Mouse (Mus musculus): ENCODE results near the gene Rab11fip3.
"Not testable (repeated sequence)": the region's sequence is repeated elsewhere in the genome, so short reads cannot be mapped to it uniquely, and the experiment has no call there.

Rab11fip3 gene

GRCm38 (mm10) chr17:26068831-26069739, at the start of gene Rab11fip3:
Gene Rab11fip3 (minus strand): TSS chr17:26069555.
- DNase-seq (ENCODE audit: low spot score), result peak; percentile 74

DNA sequence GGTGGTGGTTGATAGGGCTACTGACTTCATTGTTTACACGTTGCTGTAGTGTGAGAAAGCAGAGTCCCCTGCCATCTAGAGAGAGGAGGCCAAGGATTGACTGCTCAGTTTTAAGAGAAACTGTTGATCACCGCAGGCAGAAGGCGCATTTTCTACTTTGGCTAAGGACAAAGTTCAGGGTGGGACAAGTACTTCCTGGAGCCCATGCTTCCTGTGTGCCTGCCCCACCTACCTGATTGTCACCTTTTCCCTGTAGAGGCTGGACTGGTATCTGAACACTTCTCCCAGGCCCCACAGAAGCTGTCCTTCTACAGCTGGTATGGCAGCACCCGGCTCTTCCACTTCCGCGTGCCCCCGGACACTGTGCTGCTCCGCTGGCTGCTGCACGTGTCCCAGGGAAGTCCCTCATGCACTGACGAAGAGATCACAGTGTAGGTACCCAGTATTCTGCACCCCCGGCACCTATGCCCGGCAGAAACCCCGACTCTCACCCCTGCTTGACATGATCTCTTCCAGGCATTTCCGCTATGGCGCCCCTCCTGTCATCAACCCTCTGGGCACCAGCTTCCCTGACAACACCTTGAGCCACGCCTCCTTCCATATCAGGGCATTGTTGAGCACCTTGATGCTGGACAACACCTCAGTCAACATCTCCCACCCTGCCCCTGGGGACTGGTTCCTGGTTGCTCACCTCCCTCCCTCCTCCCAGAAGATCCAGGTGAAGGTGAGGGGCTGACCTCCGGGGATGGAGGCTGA, 47.3 kb upstream of the Rab11fip3 start:
- no peak for DNase-seq (ENCODE audit: low spot score)

- DNase-seq (ENCODE audit: low spot score), result no peak
Measured at GRCm38 (mm10) chr17:26115956-26116487, 46.7 kb upstream of the Rab11fip3 start.

GRCm38 (mm10) chr17:26115205-26115898, 46.0 kb upstream of the Rab11fip3 start:
- no peak for DNase-seq (ENCODE audit: low spot score)

- DNase-seq (ENCODE audit: low spot score), result not testable (repeated sequence)
Measured at GRCm38 (mm10) chr17:26114461-26114860, 45.1 kb upstream of the Rab11fip3 start.

- DNase-seq (ENCODE audit: low spot score), result no peak
Measured at GRCm38 (mm10) chr17:26114061-26114460, 44.7 kb upstream of the Rab11fip3 start.

DNA sequence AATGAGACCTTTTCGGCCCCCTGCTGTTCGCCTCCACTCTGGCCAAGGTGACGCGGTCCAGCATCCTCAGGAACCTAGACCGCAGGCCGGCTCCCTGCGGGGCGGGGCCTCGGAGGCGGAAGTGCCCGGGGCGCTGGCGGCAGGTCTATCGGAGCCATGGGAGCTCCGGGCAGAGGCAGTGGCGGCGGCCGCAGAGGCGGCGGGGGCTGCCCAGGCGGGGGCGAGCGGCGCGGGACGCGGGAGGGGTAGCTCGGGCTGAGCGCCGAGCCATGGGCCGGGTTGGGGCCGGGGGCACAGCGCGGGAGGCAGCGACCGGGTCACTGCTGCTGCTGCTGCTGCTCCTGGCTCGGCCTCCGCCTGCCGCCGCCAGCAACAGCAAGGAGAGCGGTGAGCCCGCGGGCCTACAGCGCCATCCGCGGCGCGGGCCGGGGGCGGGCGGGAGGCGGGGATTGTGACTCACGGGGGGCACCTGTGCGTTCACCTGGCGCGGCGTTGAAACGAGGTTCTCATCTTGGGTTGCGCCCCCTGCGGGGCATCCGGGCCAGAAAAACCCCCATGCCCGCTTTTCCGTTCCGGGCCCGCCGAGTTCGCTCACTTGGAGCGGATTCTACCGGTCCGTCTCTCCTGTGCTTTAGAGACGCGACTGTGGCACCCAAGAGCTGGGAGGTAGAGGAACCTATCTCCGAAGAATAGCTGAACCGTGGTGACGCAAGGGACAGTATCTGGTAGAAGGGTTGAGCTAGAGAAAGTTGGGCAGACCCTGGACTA, 44.0 kb upstream of the Rab11fip3 start, which contains the start of gene Tmem8:
Tmem8 (plus strand) TSS at position 119 of the 768 bp plus-strand sequence.
- peak; percentile 67 for DNase-seq (ENCODE audit: low spot score)

GRCm38 (mm10) chr17:26112751-26113150, 43.4 kb upstream of the Rab11fip3 start:
- no peak for DNase-seq (ENCODE audit: low spot score)

- DNase-seq (ENCODE audit: low spot score), result no peak
Measured at GRCm38 (mm10) chr17:26111722-26112121, 42.4 kb upstream of the Rab11fip3 start.

- no peak for DNase-seq (ENCODE audit: low spot score)
Measured at GRCm38 (mm10) chr17:26111024-26111423, 41.7 kb upstream of the Rab11fip3 start.

DNA sequence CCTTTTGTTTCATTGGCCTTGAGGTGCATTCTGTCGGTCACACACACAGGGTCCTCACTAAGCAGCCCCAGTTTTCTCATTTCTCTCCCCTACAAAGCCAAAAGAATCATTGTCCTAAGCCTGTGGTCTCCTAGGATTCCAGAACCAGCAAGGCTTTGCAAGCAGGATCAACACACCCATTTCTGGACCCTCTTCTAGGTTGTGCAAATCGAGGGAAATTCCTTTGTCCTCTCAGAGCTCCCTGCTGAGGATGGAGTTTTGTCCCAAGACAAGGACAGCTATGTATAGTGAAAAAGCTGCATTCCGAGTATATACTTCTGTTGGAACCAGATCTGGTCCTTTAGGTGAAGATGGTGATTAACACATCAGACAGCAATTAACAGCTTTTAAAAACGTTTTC, 40.8 kb upstream of the Rab11fip3 start:
- DNase-seq (ENCODE audit: low spot score), result no peak

GRCm38 (mm10) chr17:26105619-26106018, 36.3 kb upstream of the Rab11fip3 start:
- no peak for DNase-seq (ENCODE audit: low spot score)

DNA sequence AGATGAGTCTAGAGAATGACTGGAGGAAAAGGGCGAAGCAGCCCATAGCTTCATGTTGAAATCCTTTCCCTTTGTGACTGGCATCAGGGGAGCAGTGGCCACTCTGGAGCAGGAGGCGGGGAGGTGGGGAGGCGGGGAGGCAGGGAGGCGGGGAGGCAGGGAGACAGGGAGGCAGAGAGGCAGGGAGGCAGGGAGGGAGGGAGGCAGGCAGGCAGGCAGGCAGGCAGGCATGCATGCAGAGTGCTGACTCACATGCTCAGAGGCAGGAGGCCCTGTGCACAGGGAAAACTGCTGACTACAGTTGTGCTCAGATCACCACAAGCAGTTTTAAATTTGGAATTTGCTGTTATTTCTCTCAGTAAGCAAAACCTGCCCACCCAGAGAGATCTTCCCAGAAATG, 32.1 kb upstream of the Rab11fip3 start:
- no peak for DNase-seq (ENCODE audit: low spot score)

- DNase-seq (ENCODE audit: low spot score), result no peak
Measured at GRCm38 (mm10) chr17:26100166-26100565, 30.8 kb upstream of the Rab11fip3 start.

DNA sequence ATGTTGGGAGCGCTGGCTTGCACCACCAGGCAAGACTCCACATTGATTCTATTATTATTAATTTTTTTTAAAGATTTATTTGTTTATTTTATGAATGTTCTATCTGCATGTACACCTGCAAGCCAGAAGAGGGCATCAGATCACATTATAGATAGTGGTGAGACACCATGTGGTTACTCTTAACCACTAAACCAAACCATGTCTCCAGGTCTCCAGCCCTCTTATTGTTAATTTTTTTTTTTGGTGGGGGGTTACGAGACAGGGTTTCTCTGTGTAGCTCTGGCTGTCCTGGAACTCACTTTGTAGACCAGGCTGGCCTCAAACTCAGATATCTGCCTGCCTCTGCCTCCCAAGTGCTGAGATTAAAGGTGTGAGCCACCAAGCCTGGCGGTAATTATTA, 30.0 kb upstream of the Rab11fip3 start:
- not testable (repeated sequence) for DNase-seq (ENCODE audit: low spot score)

DNA sequence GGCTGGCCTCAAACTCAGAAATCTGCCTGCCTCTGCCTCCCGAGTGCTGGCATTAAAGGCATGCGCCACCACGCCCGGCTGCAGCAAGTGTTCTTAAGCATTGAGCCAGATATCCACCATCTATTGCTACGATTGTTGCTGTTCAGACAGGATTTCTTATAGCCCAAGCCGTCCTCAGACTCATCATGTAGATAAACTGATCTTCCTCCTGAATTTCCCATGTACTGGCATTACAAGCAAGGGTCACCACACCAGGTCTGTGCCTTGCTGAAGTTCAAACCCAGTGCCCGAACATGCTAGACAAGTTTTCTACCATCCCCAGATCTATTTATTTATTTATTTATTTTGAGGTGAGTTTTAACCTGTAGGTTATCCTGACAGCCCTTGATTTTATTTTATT, 29.1 kb upstream of the Rab11fip3 start:
- no peak for DNase-seq (ENCODE audit: low spot score)

GRCm38 (mm10) chr17:26095121-26095740, 25.9 kb upstream of the Rab11fip3 start, which contains the start of gene Nme4:
Gene Nme4 (minus strand): TSS chr17:26095602.
- DNase-seq (ENCODE audit: low spot score), result peak; percentile 51

DNA sequence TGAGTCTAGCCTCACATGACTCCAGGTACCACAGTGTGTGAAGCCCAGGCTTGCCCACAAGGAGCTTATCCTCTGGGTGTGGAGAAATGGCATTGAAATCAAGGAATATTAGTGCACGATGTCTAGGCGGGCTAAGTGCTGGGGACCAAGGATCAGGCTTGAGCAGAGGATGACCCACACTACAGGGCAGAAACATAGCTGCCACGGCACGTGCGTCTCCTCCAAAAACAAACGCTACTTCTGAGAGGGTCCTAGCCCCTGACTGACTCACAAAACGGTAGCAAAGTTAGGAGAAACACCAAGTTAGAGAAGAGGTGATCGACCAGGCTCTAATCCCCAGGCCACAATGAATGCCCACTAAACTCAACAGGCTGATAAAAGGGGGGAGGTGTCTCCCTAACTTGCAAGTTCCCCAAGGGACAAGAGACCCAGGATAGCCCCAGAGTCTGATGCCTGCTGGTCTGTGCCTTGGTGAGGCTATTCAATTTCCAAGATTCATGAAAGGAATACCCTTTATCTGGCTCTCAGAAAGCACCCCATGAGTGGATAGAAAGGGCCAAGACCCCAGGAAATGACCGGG, 25.3 kb upstream of the Rab11fip3 start:
- no peak for DNase-seq (ENCODE audit: low spot score)

- peak; percentile 81 for DNase-seq (ENCODE audit: low spot score)
Measured at GRCm38 (mm10) chr17:26089905-26090632, 20.7 kb upstream of the Rab11fip3 start, which contains the start of gene Decr2. Gene Decr2 (minus strand): TSS chr17:26090337.
